Mouse (Mus musculus): ENCODE data around the gene Nynrin. TPM values are rescaled to one million over a fixed set of nuclear protein-coding genes. Genes with fewer than 3 reads are reported as not detected.

Gene Nynrin
- polyA plus RNA-seq, 1 experiment from 2014 or later, result 41.7 TPM

- Histone ChIP-seq H3K27me3 (no peaks in the 10 kb centered on the region), H3K4me1 (peaks cover 35% of the 10 kb centered on the region), H3K4me3 (no peak overlapping the region), H3K9me3 (no peaks in the 10 kb centered on the region), H3K9ac (no peak overlapping the region), H3K36me3 (peaks cover 11% of the 10 kb centered on the region), H3K27ac (no peak overlapping the region), H3K4me2 (replicated peaks) (no peak overlapping the region)
- WGBS, result 56% methylated on average over 6 of the region's 6 CpGs
- no peak for ATAC-seq (ENCODE audit: insufficient number of reproducible peaks, insufficient read depth, low FRiP score, low TSS enrichment)
These were observed 28.4 kb downstream of the Nynrin start for GRCm38 (mm10) chr14:55882171-55882641.

DNA sequence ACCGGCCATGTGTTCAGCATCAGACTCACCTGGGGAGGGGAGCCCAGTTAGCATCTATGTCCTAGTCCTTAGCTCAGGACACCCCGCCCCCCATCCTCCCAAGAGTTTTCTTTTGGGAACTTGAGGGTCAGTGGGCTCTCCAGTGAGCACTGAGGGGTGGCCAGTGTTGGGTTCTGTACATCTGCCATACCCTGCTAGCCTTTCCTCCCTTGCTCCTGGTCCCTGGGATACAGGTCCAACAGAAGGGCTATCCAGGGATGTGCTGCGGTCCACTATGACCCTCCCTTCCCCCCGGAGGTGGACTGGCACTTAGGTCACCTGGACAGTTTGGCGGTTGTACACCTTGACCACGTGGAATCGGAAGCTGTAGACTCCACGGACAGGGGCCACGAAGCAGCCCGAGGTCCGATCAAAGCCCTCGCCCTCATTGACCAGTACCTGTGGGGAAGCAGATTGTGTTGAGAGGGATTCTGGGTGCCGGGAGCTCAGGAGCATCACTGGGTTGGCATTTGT is 29.4 kb downstream of the Nynrin start:
- ATAC-seq (ENCODE audit: insufficient number of reproducible peaks, insufficient read depth, low FRiP score, low TSS enrichment), result no peak
- no peak overlapping the region for H3K4me2 ChIP-seq (replicated peaks)
- no peak overlapping the region for H3K27ac ChIP-seq
- H3K9me3 ChIP-seq, result no peaks in the 10 kb centered on the region
- no peak overlapping the region for H3K9ac ChIP-seq
- 90% methylated on average over 13 of the region's 13 CpGs for WGBS
- no peaks in the 10 kb centered on the region for H3K27me3 ChIP-seq
- peaks cover 29% of the 10 kb centered on the region for H3K4me1 ChIP-seq
- no peak overlapping the region for H3K4me3 ChIP-seq
- peaks cover 21% of the 10 kb centered on the region for H3K36me3 ChIP-seq

DNA sequence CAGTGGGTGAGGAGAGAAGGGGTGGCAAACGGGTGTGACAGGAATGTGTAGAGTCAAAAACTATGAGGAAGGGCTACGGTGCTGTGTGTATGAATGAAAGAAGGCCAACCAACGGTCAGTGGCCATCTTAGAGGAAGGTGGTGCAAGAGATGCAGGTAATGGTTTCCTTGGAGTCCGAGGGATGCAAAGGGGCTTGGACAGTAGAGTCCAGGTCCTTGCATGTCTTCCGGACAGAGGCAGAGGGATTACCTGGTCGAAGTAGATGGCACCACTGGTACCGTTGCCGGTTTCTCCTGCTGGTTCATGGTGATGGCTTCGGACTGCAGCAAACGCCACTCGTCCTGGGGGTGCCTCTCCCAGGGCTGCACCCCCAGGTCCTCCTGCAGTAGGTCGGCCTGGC is 29.9 kb downstream of the Nynrin start:
- no peak overlapping the region for H3K4me3 ChIP-seq
- H3K4me1 ChIP-seq, result peaks cover 26% of the 10 kb centered on the region
- 0 out of 2 replicates have a peak overlapping the region, but pooled peaks have one; percentile 93 for H3K27ac ChIP-seq
- H3K27me3 ChIP-seq, result no peaks in the 10 kb centered on the region
- WGBS, result 93% methylated on average over 12 of the region's 12 CpGs
- ATAC-seq (ENCODE audit: insufficient number of reproducible peaks, insufficient read depth, low FRiP score, low TSS enrichment), result no peak
- H3K9ac ChIP-seq, result no peak overlapping the region
- H3K36me3 ChIP-seq, result peaks cover 25% of the 10 kb centered on the region
- H3K9me3 ChIP-seq, result no peaks in the 10 kb centered on the region
- no peak overlapping the region for H3K4me2 ChIP-seq (replicated peaks)

DNA sequence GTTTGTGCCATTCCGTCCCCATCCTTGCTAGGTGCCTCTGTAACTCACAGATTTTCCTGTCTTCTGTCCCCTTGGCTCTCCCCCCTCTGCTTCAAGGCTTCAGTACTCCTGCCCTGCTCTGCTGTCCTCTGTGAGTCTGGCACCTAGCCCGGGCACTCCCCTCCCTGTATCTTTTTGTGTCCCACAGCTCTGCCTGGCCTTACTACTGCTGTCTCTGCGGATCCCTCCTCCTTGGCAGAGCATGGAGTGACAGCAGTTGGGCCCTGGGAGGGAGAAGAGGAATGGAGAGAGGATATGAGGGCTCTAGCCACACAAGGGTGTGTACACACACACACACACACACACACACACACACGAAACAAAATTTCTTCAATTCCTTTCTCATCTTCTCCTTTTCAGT is 30.4 kb downstream of the Nynrin start, which contains the start of gene Cbln3:
Gene Cbln3, minus strand, starts transcription at position 227 of the 400 bp plus-strand sequence.
- no peaks in the 10 kb centered on the region for H3K27me3 ChIP-seq
- WGBS, result 27% methylated on average over 4 of the region's 4 CpGs
- H3K4me1 ChIP-seq, result peaks cover 25% of the 10 kb centered on the region
- no peaks in the 10 kb centered on the region for H3K9me3 ChIP-seq
- peak within 1 kb of the TSS; percentile 84 for H3K4me2 ChIP-seq (replicated peaks)
- peak within 1 kb of the TSS; percentile 93 for H3K27ac ChIP-seq
- ATAC-seq (ENCODE audit: insufficient number of reproducible peaks, insufficient read depth, low FRiP score, low TSS enrichment), result peak; percentile 37; the same call in 1 of the 2 replicates
- peak within 1 kb of the TSS; percentile 83 for H3K9ac ChIP-seq
- peak within 1 kb of the TSS; percentile 81 for H3K4me3 ChIP-seq
- H3K36me3 ChIP-seq, result peaks cover 29% of the 10 kb centered on the region

DNA sequence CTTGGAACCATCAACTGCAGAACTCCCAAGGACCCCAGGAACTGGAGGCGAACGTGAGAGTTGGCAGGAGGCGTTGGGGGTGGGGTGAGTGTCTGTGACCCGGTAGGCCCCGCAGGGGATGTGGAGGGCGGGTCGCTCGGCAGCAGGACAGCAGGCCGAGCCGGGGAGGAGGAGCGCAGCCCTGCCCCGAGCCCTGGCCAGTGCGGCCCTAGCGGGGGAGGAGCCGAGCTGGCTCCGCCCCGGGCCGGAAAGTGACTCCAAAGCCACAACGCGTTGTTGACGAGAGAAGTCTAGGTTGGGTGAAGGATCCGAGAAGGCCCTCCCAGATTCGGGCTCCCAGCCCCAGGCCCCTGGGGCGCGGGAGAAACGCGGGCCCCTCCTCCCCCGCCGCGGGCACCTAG is 30.9 kb downstream of the Nynrin start, which contains the start of gene Khnyn:
Gene Khnyn, plus strand, starts transcription at position 235 of the 401 bp plus-strand sequence.
- no peaks in the 10 kb centered on the region for H3K9me3 ChIP-seq
- H3K4me2 ChIP-seq (replicated peaks), result peak within 1 kb of the TSS; percentile 84
- H3K36me3 ChIP-seq, result peaks cover 34% of the 10 kb centered on the region
- peak within 1 kb of the TSS; percentile 93 for H3K27ac ChIP-seq
- WGBS, result under 1% methylated on average over 24 of the region's 30 CpGs
- H3K27me3 ChIP-seq, result no peaks in the 10 kb centered on the region
- peaks cover 25% of the 10 kb centered on the region for H3K4me1 ChIP-seq
- peak within 1 kb of the TSS; percentile 83 for H3K9ac ChIP-seq
- ATAC-seq (ENCODE audit: insufficient number of reproducible peaks, insufficient read depth, low FRiP score, low TSS enrichment), result peak; percentile 91
- H3K4me3 ChIP-seq, result peak within 1 kb of the TSS; percentile 81

DNA sequence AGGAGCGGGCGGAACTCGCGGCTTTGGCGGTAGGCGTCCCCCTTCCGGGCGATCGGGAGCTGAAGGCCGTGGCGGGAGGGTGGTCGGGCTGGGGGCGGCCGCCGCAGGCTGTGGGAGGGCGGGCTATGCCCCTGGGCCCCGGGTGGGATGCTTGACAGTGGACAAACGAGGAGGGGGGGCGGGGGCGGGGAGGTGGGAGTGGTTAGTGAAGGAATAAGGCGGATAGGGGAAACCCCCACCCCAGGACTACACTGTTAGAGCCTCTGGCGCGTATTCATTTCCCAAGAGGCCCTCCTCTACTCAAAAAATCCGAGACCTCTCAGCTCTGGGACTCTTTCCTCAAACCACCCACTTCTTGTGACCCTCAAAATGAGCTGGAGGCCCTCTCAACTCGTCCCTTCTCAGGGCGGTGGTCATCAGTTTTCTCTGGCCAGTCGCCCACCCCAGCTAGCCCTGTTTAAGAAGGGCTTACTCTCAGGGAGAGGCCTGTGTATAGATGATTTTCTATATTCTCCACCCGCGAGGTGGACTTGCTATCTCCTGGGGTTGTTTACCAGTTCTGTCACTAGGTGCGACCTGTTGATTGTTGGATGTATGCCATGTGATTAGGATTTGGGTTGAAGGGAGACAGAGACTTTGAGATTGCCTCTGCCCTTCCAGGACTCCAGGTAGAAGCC is 31.4 kb downstream of the Nynrin start:
- Histone ChIP-seq H3K9ac (peak overlapping the region; percentile 83), H3K27ac (peak overlapping the region; percentile 93), H3K4me2 (replicated peaks) (peak overlapping the region; percentile 84), H3K36me3 (peaks cover 40% of the 10 kb centered on the region), H3K4me3 (peak overlapping the region; percentile 81), H3K9me3 (no peaks in the 10 kb centered on the region), H3K27me3 (no peaks in the 10 kb centered on the region), H3K4me1 (peaks cover 25% of the 10 kb centered on the region)
- peak; percentile 63 for ATAC-seq (ENCODE audit: insufficient number of reproducible peaks, insufficient read depth, low FRiP score, low TSS enrichment)
- under 1% methylated on average over 15 of the region's 30 CpGs for WGBS

DNA sequence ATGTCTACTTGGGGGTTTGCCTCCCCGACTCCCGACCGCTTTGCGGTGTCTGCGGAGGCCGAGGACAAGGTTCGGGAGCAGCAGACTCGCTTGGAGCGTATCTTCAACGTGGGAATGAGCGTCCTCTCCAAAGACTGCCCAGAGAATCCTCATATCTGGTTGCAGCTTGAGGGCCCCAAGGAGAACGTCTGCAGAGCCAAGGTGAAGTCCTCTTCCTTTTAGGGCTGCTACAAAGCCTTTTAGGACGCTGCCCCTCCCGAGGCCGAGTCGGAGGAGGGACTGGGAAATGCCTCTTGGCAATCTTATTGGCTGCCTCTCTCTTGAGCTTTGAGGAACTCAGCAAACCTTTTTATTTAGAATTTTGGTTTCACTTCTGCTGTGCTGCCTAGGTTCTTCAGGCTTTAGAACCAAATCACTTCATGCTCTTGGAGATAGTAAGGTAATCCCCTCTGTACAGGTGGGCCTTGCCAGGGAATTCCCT is 32.0 kb downstream of the Nynrin start:
- Histone ChIP-seq H3K4me3 (peak overlapping the region; percentile 81), H3K27me3 (no peaks in the 10 kb centered on the region), H3K4me1 (peaks cover 25% of the 10 kb centered on the region), H3K9me3 (no peaks in the 10 kb centered on the region), H3K4me2 (replicated peaks) (peak overlapping the region; percentile 84), H3K27ac (peak overlapping the region; percentile 93), H3K36me3 (peaks cover 46% of the 10 kb centered on the region), H3K9ac (peak overlapping the region; percentile 83)
- WGBS, result 5% methylated on average over 16 of the region's 16 CpGs
- no peak for ATAC-seq (ENCODE audit: insufficient number of reproducible peaks, insufficient read depth, low FRiP score, low TSS enrichment)

DNA sequence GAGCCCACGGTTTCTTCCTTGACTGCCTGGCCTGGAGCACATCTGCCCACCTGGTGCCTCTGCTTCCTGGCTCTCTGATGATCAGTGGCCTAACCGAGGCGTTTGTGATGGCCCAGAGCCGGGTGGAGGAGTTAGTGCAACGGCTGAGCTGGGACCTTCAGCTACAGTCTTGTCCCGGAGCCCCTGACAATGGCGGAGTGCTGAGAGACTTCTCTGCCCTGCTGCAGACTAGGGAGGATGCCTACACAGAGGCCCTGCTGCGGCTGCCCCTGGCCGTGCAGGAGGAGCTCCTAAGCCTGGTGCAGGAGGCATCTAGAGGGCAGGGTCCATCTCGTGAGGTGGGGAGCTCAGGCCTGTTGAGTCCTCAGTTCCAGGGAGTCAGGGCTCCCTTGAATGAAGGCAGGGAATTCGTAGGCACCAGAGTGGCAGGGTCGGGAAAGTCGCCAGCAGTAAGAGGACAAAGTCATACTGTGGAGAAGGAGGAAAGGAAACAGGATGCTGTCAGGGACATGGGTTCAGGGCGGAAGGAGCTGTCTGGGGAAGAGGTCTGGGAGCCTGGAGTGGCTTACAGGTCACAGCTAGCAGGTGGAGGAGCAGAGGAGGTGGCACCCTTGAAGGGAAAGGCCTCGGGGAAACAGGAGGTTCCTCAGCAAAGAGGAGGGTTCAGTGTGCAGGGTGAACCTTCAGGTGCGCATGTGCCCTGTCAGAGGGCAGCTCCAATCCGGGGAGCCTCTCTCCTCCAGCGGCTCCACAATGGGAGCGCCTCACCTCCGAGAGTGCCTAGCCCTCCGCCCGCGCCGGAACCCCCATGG is 33.0 kb downstream of the Nynrin start:
- Histone ChIP-seq H3K4me3 (peak overlapping the region; percentile 81), H3K27me3 (no peaks in the 10 kb centered on the region), H3K4me2 (replicated peaks) (0 out of 2 replicates have a peak overlapping the region, but pooled peaks have one; percentile 84), H3K36me3 (peaks cover 55% of the 10 kb centered on the region), H3K27ac (no peak overlapping the region), H3K9me3 (no peaks in the 10 kb centered on the region), H3K4me1 (peaks cover 25% of the 10 kb centered on the region), H3K9ac (peak overlapping the region; percentile 15; the same call in 1 of the 2 replicates)
- WGBS, result 80% methylated on average over 24 of the region's 24 CpGs
- ATAC-seq (ENCODE audit: insufficient number of reproducible peaks, insufficient read depth, low FRiP score, low TSS enrichment), result no peak

DNA sequence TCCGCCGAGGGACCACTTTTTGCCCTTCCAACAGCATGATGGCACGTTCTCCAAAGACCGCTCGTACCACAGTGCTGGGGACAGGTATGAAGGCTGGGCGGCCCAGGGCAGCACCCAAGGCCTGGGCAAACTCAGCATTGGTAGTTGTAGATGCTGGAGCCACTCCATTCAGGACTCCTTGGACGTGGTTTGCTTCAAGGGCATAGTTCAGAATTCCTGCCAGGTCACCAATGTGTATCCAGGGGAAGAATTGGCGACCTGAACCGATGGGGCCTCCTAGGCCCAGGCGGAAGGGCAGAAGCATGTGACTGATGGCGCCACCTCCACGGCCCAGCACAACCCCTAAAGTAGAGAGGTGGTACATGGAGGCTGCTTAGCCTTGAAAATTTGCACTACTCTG is 43.9 kb downstream of the Nynrin start:
- no peak overlapping the region for H3K9ac ChIP-seq
- H3K36me3 ChIP-seq, result peaks cover 50% of the 10 kb centered on the region
- H3K4me1 ChIP-seq, result peaks cover 16% of the 10 kb centered on the region
- WGBS, result 94% methylated on average over 12 of the region's 12 CpGs
- ATAC-seq (ENCODE audit: insufficient number of reproducible peaks, insufficient read depth, low FRiP score, low TSS enrichment), result no peak
- H3K9me3 ChIP-seq, result no peaks in the 10 kb centered on the region
- no peaks in the 10 kb centered on the region for H3K27me3 ChIP-seq
- H3K4me2 ChIP-seq (replicated peaks), result no peak overlapping the region
- H3K4me3 ChIP-seq, result no peak overlapping the region
- no peak overlapping the region for H3K27ac ChIP-seq

DNA sequence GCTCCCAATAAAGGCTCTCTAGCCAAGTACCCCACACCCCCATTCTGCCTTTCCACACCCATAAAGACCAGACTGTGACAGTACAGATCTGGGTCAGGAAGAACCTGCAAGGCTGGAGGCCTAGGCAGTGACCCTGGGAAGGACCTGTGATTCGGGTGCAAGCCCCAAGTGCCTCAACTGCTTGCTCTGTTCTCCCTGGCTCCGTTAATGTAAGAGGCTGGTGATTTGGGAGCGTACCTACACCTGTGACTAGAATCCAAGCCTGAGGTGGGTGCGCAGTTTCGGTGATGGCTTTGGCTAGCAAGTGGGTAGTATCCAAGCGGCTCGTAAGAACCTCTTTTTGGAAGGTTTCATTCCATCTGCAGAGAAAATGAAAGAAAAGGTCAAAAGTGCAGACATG is 45.1 kb downstream of the Nynrin start:
- Histone ChIP-seq H3K27ac (peak overlapping the region; percentile 86; the same call in 1 of the 2 replicates), H3K9ac (no peak overlapping the region; the same call in 1 of the 2 replicates), H3K9me3 (no peaks in the 10 kb centered on the region), H3K36me3 (peaks cover 42% of the 10 kb centered on the region), H3K27me3 (no peaks in the 10 kb centered on the region), H3K4me1 (peaks cover 16% of the 10 kb centered on the region), H3K4me3 (peak overlapping the region; percentile 50; the same call in 1 of the 2 replicates), H3K4me2 (replicated peaks) (peak overlapping the region; percentile 84)
- ATAC-seq (ENCODE audit: insufficient number of reproducible peaks, insufficient read depth, low FRiP score, low TSS enrichment), result no peak
- WGBS, result 88% methylated on average over 7 of the region's 7 CpGs

DNA sequence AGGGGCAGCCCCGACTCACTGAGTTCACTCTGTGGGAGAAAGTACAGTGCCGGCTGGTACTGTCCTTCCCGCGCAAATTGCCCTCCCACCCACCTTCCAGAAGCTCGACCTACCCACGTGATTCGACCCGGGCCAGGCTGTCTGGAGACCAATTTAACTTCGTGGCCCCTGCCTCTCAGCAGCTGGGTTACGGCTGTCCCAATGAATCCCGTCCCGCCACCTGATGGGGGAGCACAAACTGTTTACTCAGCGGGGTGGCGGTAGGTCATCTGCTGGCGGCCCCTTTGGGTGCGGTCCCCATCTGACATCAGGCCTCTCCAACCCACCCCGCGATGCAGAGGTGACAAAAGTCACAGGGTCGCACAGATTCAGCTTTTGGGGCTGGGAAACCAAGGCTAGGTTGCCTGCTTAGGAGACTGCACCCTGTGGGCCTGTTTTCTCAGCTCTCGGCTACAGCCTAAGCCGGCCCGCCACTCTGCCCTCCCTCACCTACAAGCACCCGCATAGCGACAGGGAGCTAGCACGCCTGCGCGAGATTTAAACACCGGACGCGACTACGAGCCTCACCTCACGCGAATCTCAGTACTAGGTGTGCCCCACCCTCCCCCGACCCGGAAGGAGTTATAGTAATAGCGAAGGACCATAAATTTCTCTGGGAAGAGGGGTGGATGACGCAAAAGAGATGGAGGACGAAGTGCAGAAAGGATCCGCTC is 46.0 kb downstream of the Nynrin start, which contains the start of gene Sdr39u1:
Gene Sdr39u1, minus strand, starts transcription at position 593 of the 713 bp plus-strand sequence.
- no peaks in the 10 kb centered on the region for H3K9me3 ChIP-seq
- peak; percentile 90 for ATAC-seq (ENCODE audit: insufficient number of reproducible peaks, insufficient read depth, low FRiP score, low TSS enrichment)
- peak within 1 kb of the TSS; percentile 64 for H3K9ac ChIP-seq
- 3% methylated on average over 39 of the region's 39 CpGs for WGBS
- peak within 1 kb of the TSS; percentile 50 for H3K4me3 ChIP-seq
- peaks cover 32% of the 10 kb centered on the region for H3K36me3 ChIP-seq
- H3K4me2 ChIP-seq (replicated peaks), result peak within 1 kb of the TSS; percentile 84
- no peaks in the 10 kb centered on the region for H3K27me3 ChIP-seq
- peaks cover 16% of the 10 kb centered on the region for H3K4me1 ChIP-seq
- peak within 1 kb of the TSS; percentile 86 for H3K27ac ChIP-seq

Data from embryonic facial prominence, embryonic 12.5 days (tissue).